Mouse (Mus musculus): ENCODE results near the gene Hmgb2.

DNA sequence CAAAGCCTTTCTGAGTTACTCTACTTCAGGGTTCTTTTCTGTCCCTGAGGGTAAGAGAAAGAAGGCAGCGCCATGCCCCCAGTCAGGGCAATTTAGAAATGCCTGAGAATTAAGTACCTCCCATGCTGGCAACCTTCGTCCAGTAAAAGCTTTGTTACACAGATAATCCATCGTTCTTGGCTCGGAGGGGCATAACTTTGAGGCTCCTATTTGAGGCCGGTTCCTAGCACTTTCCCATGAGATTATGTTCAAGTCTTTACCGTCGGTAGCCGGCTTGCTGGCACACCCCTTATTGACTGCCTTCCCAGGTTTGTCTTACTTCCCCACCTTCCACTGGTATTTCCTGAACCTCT is 13.2 kb upstream of the Hmgb2 start:
- TF ChIP-seq CTCF (IDR thresholded peaks at IDR 0.05), result no peak
- TF ChIP-seq EP300 (IDR thresholded peaks at IDR 0.05), result no peak
